Comparison of ENCODE assay signal across 8 mouse cellular contexts in the genomic region with DNA sequence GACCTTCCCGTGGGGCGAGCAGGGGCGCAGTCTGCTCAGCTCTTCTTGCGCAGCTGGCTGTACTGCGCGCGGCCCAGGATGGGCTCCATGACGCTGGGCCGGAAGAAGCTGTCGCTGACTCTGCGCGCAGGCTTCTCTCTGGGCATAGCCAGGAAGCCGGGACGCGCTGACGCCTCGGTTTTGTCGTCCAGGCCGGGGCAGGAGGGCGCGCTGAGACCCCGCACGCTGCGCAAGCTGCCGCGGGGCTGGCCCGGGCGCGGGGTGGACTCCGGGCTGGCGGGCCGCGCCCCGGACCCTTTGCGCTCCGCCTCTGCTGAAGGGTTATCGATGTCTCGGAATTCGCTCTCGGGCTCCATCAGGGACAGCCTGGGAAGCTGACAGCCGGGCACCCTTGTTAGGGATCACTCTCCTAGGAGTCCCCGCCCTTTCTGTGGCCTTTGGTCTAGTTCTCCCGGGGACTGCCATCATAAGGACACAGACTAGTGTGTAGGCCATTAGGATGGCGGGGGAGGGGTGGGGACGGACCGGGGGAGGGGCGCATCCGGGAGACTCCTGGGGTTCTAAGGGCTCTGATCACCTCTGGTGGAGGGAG. TPM values are rescaled to one million over a fixed set of nuclear protein-coding genes. Genes with fewer than 3 reads are reported as not detected.
DNase-seq lines count a peak whose midpoint lies in the region; ATAC-seq lines count a peak whose summit lies in the region.

No protein-coding gene starts in this region.

- no peaks in the 10 kb centered on the region for H3K36me3 ChIP-seq in liver, embryonic 11.5 days (ENCODE audit: control insufficient read depth, insufficient read depth, low read length)
- H3K36me3 ChIP-seq in midbrain, embryonic 16.5 days (ENCODE audit: control insufficient read depth, insufficient read depth, low read length): no peaks in the 10 kb centered on the region

- no peak overlapping the region for H3K27ac ChIP-seq in liver, embryonic 11.5 days (ENCODE audit: low read depth, low read length)
- H3K27ac ChIP-seq in midbrain, embryonic 16.5 days (ENCODE audit: low read length): peak overlapping the region; percentile 58; the same call in 1 of the 2 replicates

- peaks cover 37% of the 10 kb centered on the region for H3K27me3 ChIP-seq in liver, embryonic 11.5 days (replicated peaks; ENCODE audit: control insufficient read depth, insufficient read depth, low read length)
- H3K27me3 ChIP-seq in midbrain, embryonic 16.5 days (ENCODE audit: control insufficient read depth, insufficient read depth, low read depth, low read length): peaks cover 19% of the 10 kb centered on the region

- H3K9me3 ChIP-seq in liver, embryonic 11.5 days (ENCODE audit: control insufficient read depth, low read length): no peaks in the 10 kb centered on the region
- no peaks in the 10 kb centered on the region for H3K9me3 ChIP-seq in midbrain, embryonic 16.5 days (replicated peaks; ENCODE audit: control insufficient read depth, low read length, poor library complexity, severe bottlenecking)

- H3K4me3 ChIP-seq in liver, embryonic 11.5 days (ENCODE audit: low read depth, low read length): peak overlapping the region; percentile 50
- peak overlapping the region; percentile 72 for H3K4me3 ChIP-seq in midbrain, embryonic 16.5 days (ENCODE audit: low read depth, low read length)

- DNase-seq in Muller cell, postnatal 12 days (ENCODE audit: inconsistent ontology term): peak; percentile 52
- peak; percentile 57 for DNase-seq in brain, adult 2 months (ENCODE audit: low read depth, low spot score)
- DNase-seq in gastrocnemius, postnatal 25 days: peak; percentile 57
- peak; percentile 76 for DNase-seq in induced T-regulatory cell, adult 2 months (ENCODE audit: low read depth)
- DNase-seq in liver, embryonic 11.5 days (ENCODE audit: low spot score): peak; percentile 62
- peak; percentile 67 for DNase-seq in testis, postnatal 10 days (ENCODE audit: low spot score)
- no peak for DNase-seq in cerebellum, adult 18-20 months

- H3K4me1 ChIP-seq in liver, embryonic 11.5 days (replicated peaks; ENCODE audit: control insufficient read depth, insufficient read depth, low read length): no peaks in the 10 kb centered on the region
- no peaks in the 10 kb centered on the region for H3K4me1 ChIP-seq in midbrain, embryonic 16.5 days (ENCODE audit: control insufficient read depth, insufficient read depth, low read length)

- peak overlapping the region; percentile 74 for H3K4me2 ChIP-seq in liver, embryonic 11.5 days
- peak overlapping the region; percentile 93 for H3K4me2 ChIP-seq in midbrain, embryonic 16.5 days (ENCODE audit: low read length)

- peak; percentile 57 for ATAC-seq in liver, embryonic 11.5 days (replicated peaks; ENCODE audit: low FRiP score)
- peak; percentile 85 for ATAC-seq in midbrain, embryonic 16.5 days

- peak overlapping the region; percentile 52 for H3K9ac ChIP-seq in liver, embryonic 11.5 days (ENCODE audit: low read depth, low read length)
- H3K9ac ChIP-seq in midbrain, embryonic 16.5 days (ENCODE audit: low read depth, low read length): peak overlapping the region; percentile 91

- under 1% methylated on average over 48 of the region's 48 CpGs for WGBS in liver, embryonic 11.5 days
- WGBS in midbrain, embryonic 16.5 days: 1% methylated on average over 44 of the region's 48 CpGs

RNA-seq across cellular contexts. Expression of a gene that starts 6.0 kb away (rescaled TPM):
- under 1 TPM; 0.59 to 0.91 TPM for total RNA-seq in gastrocnemius, postnatal 25 days (2021)
- polyA plus RNA-seq in liver, embryonic 11.5 days (2014; fragmentation: Nextera tagmentation; extraction: Ambion mirVana): 2.3 and 3.0 TPM in 2 replicates
- polyA plus RNA-seq in midbrain, embryonic 16.5 days (2015; fragmentation: Nextera tagmentation; extraction: Ambion mirVana): 1.3 and 1.9 TPM in 2 replicates

RNA-seq across cellular contexts. Expression of a gene that starts 11.2 kb away (rescaled TPM):
- 10 to 100 TPM in 1 of 2 experiments, 1 to 10 TPM in 1; 1.8 to 53.2 TPM for total RNA-seq in gastrocnemius, postnatal 25 days (2021)
- polyA plus RNA-seq in liver, embryonic 11.5 days (2014; fragmentation: Nextera tagmentation; extraction: Ambion mirVana): not detected in 2 replicates
- 0.22 and 0.24 TPM in 2 replicates for polyA plus RNA-seq in midbrain, embryonic 16.5 days (2015; fragmentation: Nextera tagmentation; extraction: Ambion mirVana)

RNA-seq across cellular contexts. Expression of a gene that starts 21.4 kb away (rescaled TPM):
- total RNA-seq in gastrocnemius, postnatal 25 days (2021): 10 to 100 TPM in 1 of 2 experiments, 1 to 10 TPM in 1; 8.8 to 11.8 TPM
- 2.3 and 2.9 TPM in 2 replicates for polyA plus RNA-seq in liver, embryonic 11.5 days (2014; fragmentation: Nextera tagmentation; extraction: Ambion mirVana)
- 12.7 and 13.9 TPM in 2 replicates for polyA plus RNA-seq in midbrain, embryonic 16.5 days (2015; fragmentation: Nextera tagmentation; extraction: Ambion mirVana)

RNA-seq across cellular contexts. Expression of a gene that starts 21.5 kb away (rescaled TPM):
- not detected for total RNA-seq in gastrocnemius, postnatal 25 days (2021)
- 0.21 TPM in 1 of 2 replicates, not detected in the other for polyA plus RNA-seq in liver, embryonic 11.5 days (2014; fragmentation: Nextera tagmentation; extraction: Ambion mirVana)
- polyA plus RNA-seq in midbrain, embryonic 16.5 days (2015; fragmentation: Nextera tagmentation; extraction: Ambion mirVana): 0.33 and 0.50 TPM in 2 replicates

Comparison
In these comparisons a context has a peak if more than half of its experiments do, and no peak if none do; other contexts are left out.
1. DNase-seq: peak in Muller cell, postnatal 12 days (single experiment), brain, adult 2 months (single experiment), gastrocnemius, postnatal 25 days (single experiment), induced T-regulatory cell, adult 2 months (single experiment), liver, embryonic 11.5 days (single experiment) and testis, postnatal 10 days (single experiment); none in cerebellum, adult 18-20 months (0 of 2).